Mouse (Mus musculus) CH12.LX (cell line): Measurements from ENCODE around the gene Depp1. TPM values are rescaled to one million over a fixed set of nuclear protein-coding genes. Genes with fewer than 3 reads are reported as not detected.

ENCODE experiments used
- DNase-seq: peaks from one replicate; pipeline ENCODE4 v3.0.0-alpha.2; 2013; ENCODE audit errors: extremely low read depth
- H3K27ac ChIP-seq: 2 replicates; pipeline ENCODE4 v1.5.1; 2012; ENCODE audit warnings: low read depth, mild to moderate bottlenecking, control low read depth, moderate library complexity; ENCODE audit not compliant: insufficient read depth
- H3K27me3 ChIP-seq: replicated peaks from 2 replicates; pipeline ENCODE3; 2012; ENCODE audit warnings: inconsistent platforms
- H3K36me3 ChIP-seq, 2 experiments: replicated peaks in 1 of 2; 2 replicates each; pipeline versions ENCODE3 to v1.6.1; 2012; ENCODE audit warnings: inconsistent platforms in 1 of 2, low read length in 1 of 2, mild to moderate bottlenecking in 1 of 2, mixed read lengths in 1 of 2, moderate library complexity in 1 of 2; ENCODE audit not compliant: control insufficient read depth in 1 of 2, insufficient read depth in 1 of 2
- H3K4me1 ChIP-seq, 2 experiments: 2 replicates each; pipeline ENCODE4 v1.6.1; 2012; ENCODE audit warnings: inconsistent platforms in 1 of 2, moderate library complexity in 1 of 2; ENCODE audit not compliant: insufficient read depth in 2 of 2, control insufficient read depth in 1 of 2
- H3K4me2 ChIP-seq: 2 replicates; pipeline ENCODE4 v1.6.1; 2012; ENCODE audit warnings: low read depth, mild to moderate bottlenecking, control low read depth; ENCODE audit not compliant: poor library complexity, insufficient read depth, severe bottlenecking
- H3K4me3 ChIP-seq, 3 experiments: fragments of 150-350 bp in 1 of 3; sonication (generic) in 1 of 3; replicated peaks in 1 of 3; 2 replicates each; pipeline versions ENCODE3 to v1.5.1; 2011 to 2012; ENCODE audit warnings: low read depth in 2 of 3, low read length in 2 of 3, mild to moderate bottlenecking in 2 of 3, moderate library complexity in 2 of 3, control low read depth in 1 of 3, improper control_type of control experiment in 1 of 3, inconsistent platforms in 1 of 3, mixed read lengths in 1 of 3; ENCODE audit not compliant: poor library complexity in 1 of 3
- H3K79me2 ChIP-seq: replicated peaks from 2 replicates; pipeline ENCODE4 v1.6.1; 2012; ENCODE audit warnings: mild to moderate bottlenecking, moderate library complexity; ENCODE audit not compliant: control insufficient read depth, poor library complexity, insufficient read depth, severe bottlenecking; ENCODE audit errors: extremely low read depth
- H3K9ac ChIP-seq: 2 replicates; pipeline ENCODE4 v1.6.1; 2012; ENCODE audit warnings: low read depth, mild to moderate bottlenecking, control low read depth, moderate library complexity; ENCODE audit not compliant: insufficient read depth
- H3K9me3 ChIP-seq: replicated peaks from 2 replicates; pipeline ENCODE3; 2012; ENCODE audit warnings: low read length, inconsistent platforms, mixed read lengths
- BHLHE40 ChIP-seq: IDR thresholded peaks from 2 replicates; pipeline ENCODE4 v1.6.1; 2011; ENCODE audit warnings: mild to moderate bottlenecking, low read depth, low read length, improper control_type of control experiment
- CHD1 ChIP-seq: IDR thresholded peaks from 2 replicates; pipeline ENCODE4 v1.6.1; 2012; ENCODE audit warnings: low read depth, low read length, improper control_type of control experiment, inconsistent platforms
- CTCF ChIP-seq, 2 experiments: IDR thresholded peaks in 1 of 2; conservative IDR thresholded peaks in 1 of 2; 2 replicates each; pipeline ENCODE4 v1.5.1; 2011 to 2012; ENCODE audit warnings: low read depth in 2 of 2, low read length in 2 of 2, improper control_type of control experiment in 1 of 2, inconsistent platforms in 1 of 2, mild to moderate bottlenecking in 1 of 2, moderate library complexity in 1 of 2
- E2F4 ChIP-seq: IDR thresholded peaks from 2 replicates; pipeline ENCODE4 v1.6.1; 2011; ENCODE audit warnings: low read depth, low read length, improper control_type of control experiment; ENCODE audit not compliant: insufficient replicate concordance
- ELF1 ChIP-seq: IDR thresholded peaks from 2 replicates; pipeline ENCODE4 v1.6.1; 2014; ENCODE audit warnings: low read depth, mild to moderate bottlenecking, inconsistent platforms, low read length, improper control_type of control experiment
- EP300 ChIP-seq: IDR thresholded peaks from 2 replicates; pipeline ENCODE4 v1.6.1; 2011; ENCODE audit warnings: low read length, improper control_type of control experiment
- GABPA ChIP-seq: IDR thresholded peaks from 2 replicates; pipeline ENCODE4 v1.6.1; 2012; ENCODE audit warnings: low read depth, low read length, improper control_type of control experiment, inconsistent platforms; ENCODE audit not compliant: insufficient replicate concordance
- IRF4 ChIP-seq: IDR thresholded peaks from 2 replicates; pipeline ENCODE4 v1.6.1; 2014; ENCODE audit warnings: low read depth, mild to moderate bottlenecking, inconsistent platforms, low read length, improper control_type of control experiment
- JUN ChIP-seq: IDR thresholded peaks from 2 replicates; pipeline ENCODE4 v1.6.1; 2011; ENCODE audit warnings: low read depth, mild to moderate bottlenecking, low read length, improper control_type of control experiment, moderate library complexity; ENCODE audit not compliant: insufficient read depth
- JUND ChIP-seq: conservative IDR thresholded peaks from 2 replicates; pipeline ENCODE4 v1.6.1; 2011; ENCODE audit warnings: low read depth, low read length, improper control_type of control experiment
- KAT2A ChIP-seq: IDR thresholded peaks from 2 replicates; pipeline ENCODE4 v1.6.1; 2012; ENCODE audit warnings: low read length, improper control_type of control experiment, inconsistent platforms; ENCODE audit not compliant: insufficient replicate concordance
- MAFK ChIP-seq: IDR thresholded peaks from 2 replicates; pipeline ENCODE4 v1.6.1; 2011; ENCODE audit warnings: low read length, improper control_type of control experiment; ENCODE audit not compliant: insufficient replicate concordance
- MAZ ChIP-seq: IDR thresholded peaks from 2 replicates; pipeline ENCODE4 v1.6.1; 2012; ENCODE audit warnings: low read depth, mild to moderate bottlenecking, inconsistent platforms, low read length, improper control_type of control experiment, moderate library complexity
- MEF2A ChIP-seq: IDR thresholded peaks from 2 replicates; pipeline ENCODE4 v1.6.1; 2014; ENCODE audit warnings: low read depth, mild to moderate bottlenecking, inconsistent platforms, low read length, improper control_type of control experiment, borderline replicate concordance
- MXI1 ChIP-seq: IDR thresholded peaks from 2 replicates; pipeline ENCODE4 v1.6.1; 2011; ENCODE audit warnings: mild to moderate bottlenecking, low read depth, low read length, improper control_type of control experiment
- NELFE ChIP-seq: IDR thresholded peaks from 2 replicates; pipeline ENCODE4 v1.6.1; 2011; ENCODE audit warnings: low read depth, low read length, improper control_type of control experiment
- NRF1 ChIP-seq: IDR thresholded peaks from 2 replicates; pipeline ENCODE4 v1.6.1; 2014; ENCODE audit warnings: low read depth, mild to moderate bottlenecking, inconsistent platforms, low read length, improper control_type of control experiment, moderate library complexity
- PAX5 ChIP-seq: IDR thresholded peaks from 2 replicates; pipeline ENCODE4 v1.6.1; 2012; ENCODE audit warnings: low read length, inconsistent platforms, mixed read lengths
- POLR2AphosphoS2 ChIP-seq: IDR thresholded peaks from 2 replicates; pipeline ENCODE4 v1.6.1; 2011; ENCODE audit warnings: low read depth, low read length, improper control_type of control experiment
- RAD21 ChIP-seq: IDR thresholded peaks from 2 replicates; pipeline ENCODE4 v1.6.1; 2011; ENCODE audit warnings: low read depth, mild to moderate bottlenecking, low read length, improper control_type of control experiment, moderate library complexity
- RCOR1 ChIP-seq: conservative IDR thresholded peaks from 2 replicates; pipeline ENCODE4 v1.6.1; 2012; ENCODE audit warnings: low read depth, mild to moderate bottlenecking, inconsistent platforms, low read length, improper control_type of control experiment
- SIN3A ChIP-seq: IDR thresholded peaks from 2 replicates; pipeline ENCODE4 v1.6.1; 2012; ENCODE audit warnings: low read length, improper control_type of control experiment, inconsistent platforms
- SMC3 ChIP-seq: IDR thresholded peaks from 2 replicates; pipeline ENCODE4 v1.6.1; 2011; ENCODE audit warnings: low read depth, low read length, improper control_type of control experiment
- TBP ChIP-seq: conservative IDR thresholded peaks from 2 replicates; pipeline ENCODE4 v1.6.1; 2011; ENCODE audit warnings: low read depth, low read length, improper control_type of control experiment
- TCF12 ChIP-seq: IDR thresholded peaks from 2 replicates; pipeline ENCODE4 v1.6.1; 2014; ENCODE audit warnings: low read depth, mild to moderate bottlenecking, inconsistent platforms, low read length, improper control_type of control experiment
- UBTF ChIP-seq: IDR thresholded peaks from 2 replicates; pipeline ENCODE4 v1.6.1; 2012; ENCODE audit warnings: low read depth, mild to moderate bottlenecking, inconsistent platforms, low read length, improper control_type of control experiment, moderate library complexity
- USF1 ChIP-seq: IDR thresholded peaks from 2 replicates; pipeline ENCODE4 v1.6.1; 2014; ENCODE audit warnings: low read depth, mild to moderate bottlenecking, inconsistent platforms, low read length, improper control_type of control experiment
- USF2 ChIP-seq: conservative IDR thresholded peaks from 2 replicates; pipeline ENCODE4 v1.6.1; 2011; ENCODE audit warnings: low read depth, low read length, improper control_type of control experiment
- ZC3H11A ChIP-seq: IDR thresholded peaks from 2 replicates; pipeline ENCODE4 v1.6.1; 2012; ENCODE audit warnings: low read depth, mild to moderate bottlenecking, inconsistent platforms, low read length, improper control_type of control experiment
- ZKSCAN1 ChIP-seq: IDR thresholded peaks from 2 replicates; pipeline ENCODE4 v1.6.1; 2012; ENCODE audit warnings: low read depth, inconsistent platforms, low read length, improper control_type of control experiment, borderline replicate concordance
- ZMIZ1 ChIP-seq: IDR thresholded peaks from 2 replicates; pipeline ENCODE4 v1.6.1; 2012; ENCODE audit warnings: low read depth, mild to moderate bottlenecking, inconsistent platforms, low read length, improper control_type of control experiment
- ZNF384 ChIP-seq: IDR thresholded peaks from 2 replicates; pipeline ENCODE4 v1.6.1; 2012; ENCODE audit warnings: low read depth, low read length, improper control_type of control experiment, inconsistent platforms
- dilution Hi-C: fragments of 300-500 bp; cut with MboI; formaldehyde crosslinking; loops from 2 replicates; pipeline ENCODE4 v1.14.3; 2020; ENCODE audit warnings: low sequenced_read_pairs; ENCODE audit not compliant: extremely low pct_unique_long_range_greater_than_20kb, extremely low pct_ligation_motif_present
- in situ Hi-C: fragments of 300-500 bp; cut with MboI; formaldehyde crosslinking; loops from 3 replicates; pipeline ENCODE4 v1.14.3; 2019; ENCODE audit warnings: low sequenced_read_pairs, low pct_ligation_motif_present, low pct_unique_long_range_greater_than_20kb, mixed read lengths
- polyA plus RNA-seq: library from polyadenylated mRNA; unstranded; fragments of >175 nt; gene quantifications from 2 replicates; pipeline ENCODE4 v1.2.1, GENCODE M21; 2012; ENCODE audit warnings: low read depth; ENCODE audit not compliant: insufficient read length
- total RNA-seq, 2 experiments: library from RNA; depleted of rRNA; stranded (reverse); fragments of 300-350 nt in 1 of 2; fragments of >200 nt in 1 of 2; gene quantifications; 2 replicates each; pipeline ENCODE4 v1.2.3; 2012 to 2014

Depp1 gene
- total and polyA plus RNA-seq, 3 experiments, result 0.13 to 0.47 TPM; not detected in 1

DNA sequence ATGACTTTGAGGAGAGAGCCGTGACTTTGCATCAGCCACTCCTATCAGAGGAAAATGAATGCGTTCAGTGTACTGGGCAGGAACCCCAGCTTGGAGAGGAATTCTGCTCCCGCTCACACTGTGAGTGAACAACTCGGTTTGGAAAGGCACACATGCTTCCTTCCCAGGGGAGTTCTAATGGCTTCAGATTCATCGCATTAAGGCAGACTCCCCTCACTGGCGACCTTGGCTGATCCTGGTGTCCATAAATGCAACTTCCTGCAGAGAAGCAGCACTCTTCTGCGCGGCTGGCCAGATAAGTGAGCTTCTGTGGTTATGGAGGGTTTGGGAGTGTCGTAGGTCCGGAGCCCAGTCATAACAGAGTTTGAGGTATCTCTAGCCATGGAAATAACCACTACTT lies 20.6 kb upstream of the Depp1 start:
- dilution Hi-C loops, result no loop called here
- Histone ChIP-seq H3K27me3 (no peaks in the 10 kb centered on the region), H3K4me3 (no peak overlapping the region), H3K9me3 (no peaks in the 10 kb centered on the region)
- TF ChIP-seq PAX5 (no peak), USF2 (no peak), NRF1 (no peak), ZNF384 (no peak), NELFE (no peak), E2F4 (no peak), ELF1 (no peak), JUND (no peak), GABPA (no peak), MEF2A (no peak), UBTF (no peak)
- TF ChIP-seq, all 38 proteins: peak for 0
- in situ Hi-C loops, result no loop called here
- Histone ChIP-seq H3K27ac (no peak overlapping the region), H3K4me1 (peaks cover 3 to 30% of the 10 kb centered on the region in 2 experiments), H3K4me2 (no peak overlapping the region), H3K79me2 (peaks cover 15% of the 10 kb centered on the region), H3K9ac (no peak overlapping the region), H3K36me3 (peaks cover 19 to 34% of the 10 kb centered on the region in 2 experiments)
- no peak for DNase-seq

- Histone ChIP-seq H3K4me1 (peaks cover 3 to 30% of the 10 kb centered on the region in 2 experiments), H3K27ac (no peak overlapping the region), H3K79me2 (peaks cover 13% of the 10 kb centered on the region), H3K27me3 (no peaks in the 10 kb centered on the region), H3K4me2 (no peak overlapping the region), H3K4me3 (no peak overlapping the region), H3K9ac (no peak overlapping the region), H3K9me3 (no peaks in the 10 kb centered on the region), H3K36me3 (peaks cover 30 to 47% of the 10 kb centered on the region in 2 experiments)
- dilution Hi-C loops, result no loop called here
- peak; percentile 81 for DNase-seq
- in situ Hi-C loops, result no loop called here
- TF ChIP-seq JUND (no peak), MAZ (no peak), ZKSCAN1 (no peak), TCF12 (no peak), IRF4 (no peak), MXI1 (no peak), NELFE (peak; percentile 26; the same call in 1 of the 2 replicates), ZNF384 (no peak), TBP (no peak), UBTF (no peak), BHLHE40 (0 out of 2 replicates have a peak, but pooled peaks have one; percentile 11), POLR2AphosphoS2 (peak; percentile 26; the same call in 1 of the 2 replicates), MAFK (no peak), USF1 (no peak), JUN (no peak), CTCF (conservative IDR thresholded peaks at IDR 0.05 in 1 of 2, IDR thresholded peaks at IDR 0.05 in 1 of 2; ENCODE audit: low read depth in 2 of 2, low read length in 2 of 2) (peak; percentile 82 to 91), EP300 (no peak), ZMIZ1 (peak; percentile 84; the same call in 1 of the 2 replicates), MEF2A (no peak), SMC3 (peak; percentile 54), SIN3A (0 out of 2 replicates have a peak, but pooled peaks have one; percentile 48), KAT2A (no peak), ELF1 (peak; percentile 45; the same call in 1 of the 2 replicates), USF2 (no peak), RAD21 (peak; percentile 60), RCOR1 (no peak), CHD1 (no peak), ZC3H11A (no peak)
Observed at GRCm38 (mm10) chr6:116632129-116632528, 18.3 kb upstream of the Depp1 start.
